Mouse (Mus musculus): ENCODE data around the gene Prss34. TPM values are rescaled to one million over a fixed set of nuclear protein-coding genes. Genes with fewer than 3 reads are reported as not detected.

The Prss34 gene
- total RNA-seq (2023) = 80.0 and 94.6 TPM in 2 replicates

DNA sequence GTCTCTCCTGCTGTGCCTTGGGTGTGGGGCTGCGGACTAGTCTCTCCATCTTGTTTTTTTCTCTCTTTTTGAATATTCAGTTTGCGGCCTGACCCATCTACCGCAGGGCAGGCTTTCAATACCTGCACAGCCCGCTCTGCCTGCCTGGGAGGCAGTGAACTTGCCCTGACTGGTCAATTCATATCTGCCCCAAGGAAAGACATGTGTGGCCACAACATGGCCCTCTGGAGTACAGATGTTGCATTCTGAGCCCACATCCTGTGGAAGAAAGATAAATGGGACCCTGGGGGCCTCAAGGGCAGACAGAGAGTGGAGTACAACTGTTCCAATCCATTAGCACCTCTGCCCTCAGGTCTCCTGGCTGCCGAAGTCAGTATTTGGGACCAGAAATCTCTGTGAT is at the start of gene Prss34:
TSS of gene Prss34 (plus strand) at position 301 of the 400 bp plus-strand sequence.

DNA sequence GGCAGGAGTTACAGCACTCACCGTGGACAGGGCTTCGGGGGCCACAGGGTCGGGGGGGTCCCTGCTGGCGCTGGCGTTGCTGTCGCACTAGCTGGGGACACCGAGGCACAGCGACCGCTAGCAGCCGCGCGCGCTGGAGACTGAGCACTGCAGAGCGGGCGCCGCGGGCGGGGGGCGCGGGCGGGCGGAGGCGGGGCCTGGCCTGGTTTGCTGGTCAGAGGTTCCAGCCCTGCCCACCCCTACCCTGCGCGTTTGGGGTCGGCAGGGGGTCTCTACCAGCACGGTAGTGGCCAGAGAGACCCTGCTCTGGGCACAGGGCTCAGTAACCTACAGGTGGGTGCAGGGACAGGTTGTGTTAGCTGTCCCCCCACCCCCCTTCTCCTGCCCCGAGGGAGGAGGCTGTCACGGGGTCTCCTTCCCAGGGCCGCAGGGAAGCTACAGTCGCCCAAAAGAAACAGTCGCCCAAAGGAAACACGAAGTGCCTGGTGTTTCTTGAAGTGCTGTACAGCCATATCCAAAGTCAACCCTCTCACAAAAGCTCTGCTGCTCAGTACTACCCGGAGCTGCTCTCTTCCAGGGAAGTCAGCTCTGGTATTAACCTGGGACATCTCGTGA is 41.9 kb upstream of the Prss34 start, which contains the start of gene Baiap3:
TSS of gene Baiap3 (minus strand) at position 225 of the 615 bp plus-strand sequence.

DNA sequence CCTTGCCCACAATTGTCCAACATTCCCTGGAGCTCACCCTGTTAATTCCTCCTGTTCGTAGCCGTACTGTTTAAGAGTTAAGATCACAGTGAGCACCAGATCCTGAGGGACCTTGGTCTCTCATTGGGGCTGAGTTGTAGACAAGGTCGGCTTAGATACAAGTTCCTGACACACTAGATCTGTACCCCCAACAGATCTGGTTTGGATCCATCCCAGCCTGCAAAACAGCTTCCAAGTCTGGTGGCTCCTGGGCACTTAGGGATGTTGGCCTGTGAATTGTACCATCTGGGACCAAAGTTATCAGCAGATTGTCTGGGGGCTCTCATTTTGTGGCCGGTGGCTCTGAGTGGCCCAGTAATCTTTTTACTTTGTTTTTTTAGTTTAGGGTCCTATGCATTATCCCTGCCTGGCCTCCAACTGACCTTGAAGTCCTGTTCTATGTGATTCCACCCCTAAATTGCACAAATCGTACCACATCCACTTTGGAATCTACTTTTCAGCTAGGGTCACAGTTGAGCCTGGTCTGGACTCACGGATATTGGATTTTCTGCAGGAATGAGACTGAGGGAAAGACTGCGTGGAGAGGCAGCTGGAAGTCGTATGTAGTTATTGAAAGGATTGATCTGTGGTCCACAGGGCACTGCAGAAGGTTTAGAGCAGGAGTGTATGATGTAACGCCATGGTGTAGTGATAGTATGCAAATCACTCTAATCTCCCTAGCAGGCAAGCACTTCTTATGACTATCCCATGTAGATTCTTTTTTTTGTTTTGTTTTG is 23.4 kb upstream of the Prss34 start, which contains the start of gene Ube2i:
TSS of gene Ube2i (minus strand) at position 52 of the 776 bp plus-strand sequence.

DNA sequence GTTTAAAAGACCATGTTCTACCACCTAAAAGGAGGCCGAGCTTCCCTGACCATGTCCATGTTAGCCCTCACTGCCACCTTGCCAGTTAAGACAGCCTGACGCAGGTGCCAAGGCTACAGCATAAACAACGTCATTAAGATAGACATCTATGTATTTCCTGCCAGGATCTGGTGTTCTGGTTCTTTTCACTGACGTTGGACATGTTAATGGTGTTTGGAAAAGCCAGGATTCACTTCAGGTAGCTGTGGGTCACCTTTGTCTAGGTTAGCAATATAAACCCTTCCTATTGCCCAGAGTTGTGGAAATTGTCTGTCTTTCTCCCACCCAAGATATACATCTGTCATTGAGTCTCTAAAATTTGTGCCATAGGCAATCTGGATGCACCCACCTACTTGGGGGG is 10.2 kb downstream of the Prss34 start, which contains the start of gene Prss28:
TSS of gene Prss28 (plus strand) at position 301 of the 400 bp plus-strand sequence.

DNA sequence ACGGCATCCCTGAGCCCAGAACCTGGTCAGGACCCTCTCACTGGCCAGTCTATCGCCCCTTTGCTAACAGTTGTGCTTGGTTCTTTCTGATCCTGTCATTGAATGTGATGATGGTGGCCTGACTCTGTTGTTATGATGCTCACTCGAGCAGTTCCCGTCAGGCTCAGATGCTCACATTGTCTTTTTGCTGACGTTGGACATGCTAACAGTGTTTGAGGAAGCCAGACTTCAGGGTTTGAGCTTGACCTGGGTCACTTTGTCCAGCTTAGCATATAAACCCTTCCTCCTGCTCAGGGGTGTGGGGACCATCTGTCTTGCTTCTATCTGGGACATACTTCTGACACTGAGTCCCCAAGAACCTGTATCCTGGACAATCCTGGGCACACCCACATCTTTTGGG is 20.2 kb downstream of the Prss34 start, which contains the start of gene Prss29:
TSS of gene Prss29 (plus strand) at position 301 of the 400 bp plus-strand sequence.

DNA sequence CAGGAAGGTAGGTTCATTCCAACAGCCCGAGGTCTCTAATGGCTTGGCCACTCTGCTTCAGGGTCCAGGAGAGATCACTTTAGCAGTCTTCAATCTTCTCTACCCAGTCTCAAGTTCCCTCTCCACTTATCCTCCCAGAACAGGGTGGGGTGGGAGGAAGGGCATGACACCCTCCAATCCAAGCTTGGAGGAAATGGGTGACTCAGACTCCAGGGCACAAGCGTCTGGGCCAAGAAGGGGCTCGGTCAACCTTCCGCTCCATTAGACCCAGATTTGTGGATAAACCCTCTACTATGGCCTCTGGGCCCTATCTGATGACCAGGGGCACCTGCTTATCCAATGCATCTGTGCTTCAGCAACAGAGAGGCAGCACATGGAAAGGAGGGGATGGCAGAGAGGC is 47.3 kb downstream of the Prss34 start, which contains the start of gene Tpsab1:
TSS of gene Tpsab1 (minus strand) at position 101 of the 400 bp plus-strand sequence.

Other genes starting within 250 kb of the Prss34 start
- gene Tmem204, start 214.8 kb upstream of the Prss34 start, total RNA-seq (2023) = not detected in 2 replicates
- gene Telo2, start 182.4 kb upstream of the Prss34 start, total RNA-seq (2023) = 5.9 and 8.6 TPM in 2 replicates
- gene Ptx4, start 177.6 kb upstream of the Prss34 start, total RNA-seq (2023) = not detected in 2 replicates
- 17.0 and 29.6 TPM in 2 replicates for gene Clcn7, start 165.0 kb upstream of the Prss34 start, total RNA-seq (2023)
- not detected in 2 replicates for gene Ccdc154, start 135.9 kb upstream of the Prss34 start, total RNA-seq (2023)
- not detected in 2 replicates for gene Gm38655, start 122.9 kb upstream of the Prss34 start, total RNA-seq (2023)
- 5.5 and 6.8 TPM in 2 replicates for gene BC003965, start 113.8 kb upstream of the Prss34 start, total RNA-seq (2023)
- 18.6 and 26.5 TPM in 2 replicates for gene Unkl, start 110.0 kb upstream of the Prss34 start, total RNA-seq (2023)
- 12.1 and 18.8 TPM in 2 replicates for gene Gnptg, start 58.3 kb upstream of the Prss34 start, total RNA-seq (2023)
- 5.8 and 8.9 TPM in 2 replicates for gene Tsr3, start 58.2 kb upstream of the Prss34 start, total RNA-seq (2023)
- 4.4 and 6.8 TPM in 2 replicates for gene Baiap3, start 42.0 kb upstream of the Prss34 start, total RNA-seq (2023)
- gene Ube2i, start 23.8 kb upstream of the Prss34 start, total RNA-seq (2023) = 213 and 244 TPM in 2 replicates
- not detected in 2 replicates for gene Prss28, start 10.3 kb downstream of the Prss34 start, total RNA-seq (2023)
- not detected in 2 replicates for gene Prss29, start 20.3 kb downstream of the Prss34 start, total RNA-seq (2023)
- gene Tpsab1, start 47.2 kb downstream of the Prss34 start, total RNA-seq (2023) = not detected in 2 replicates
- gene Tpsb2, start 67.9 kb downstream of the Prss34 start, total RNA-seq (2023) = not detected in 2 replicates
- gene Tpsg1, start 70.9 kb downstream of the Prss34 start, total RNA-seq (2023) = not detected in 2 replicates
- gene Cacna1h, start 135.4 kb downstream of the Prss34 start, total RNA-seq (2023) = 0.19 and 0.25 TPM in 2 replicates
- gene Tekt4, start 156.2 kb downstream of the Prss34 start, total RNA-seq (2023) = not detected in 2 replicates
- not detected in 2 replicates for gene Sstr5, start 198.9 kb downstream of the Prss34 start, total RNA-seq (2023)

All from neutrophil, adult 65 days (primary cell).